Mouse (Mus musculus) intestine, postnatal 0 days (tissue): ENCODE results near the gene Olfr2. TPM values are rescaled to one million over a fixed set of nuclear protein-coding genes. Genes with fewer than 3 reads are reported as not detected.

Experiments
- ATAC-seq: fragments of 200-750 bp; cut with Nextera tagmentation; 2 replicates; pipeline ENCODE4 v1.8.0; 2017; ENCODE audit warnings: mild to moderate bottlenecking, moderate TSS enrichment, moderate library complexity
- H3K27ac ChIP-seq: fragments of 300-500 bp; sonication (generic); 2 replicates; pipeline ENCODE4 v1.5.1; 2014; ENCODE audit warnings: mild to moderate bottlenecking, low read depth, low read length, moderate library complexity
- H3K27me3 ChIP-seq: fragments of 300-500 bp; sonication (generic); replicated peaks from 2 replicates; pipeline ENCODE4 v1.6.1; 2014; ENCODE audit warnings: low read length, mixed read lengths; ENCODE audit not compliant: control insufficient read depth, insufficient read depth
- H3K36me3 ChIP-seq: fragments of 300-500 bp; sonication (generic); 2 replicates; pipeline ENCODE4 v1.6.1; 2014; ENCODE audit warnings: mild to moderate bottlenecking, moderate library complexity; ENCODE audit not compliant: control insufficient read depth, insufficient read depth
- H3K4me1 ChIP-seq: fragments of 300-500 bp; sonication (generic); replicated peaks from 2 replicates; pipeline ENCODE4 v1.6.1; 2014; ENCODE audit warnings: antibody characterized with exemption, low read length, mixed read lengths; ENCODE audit not compliant: control insufficient read depth, insufficient read depth
- H3K4me2 ChIP-seq: fragments of 300-500 bp; sonication (generic); replicated peaks from 2 replicates; pipeline ENCODE4 v1.6.1; 2014; ENCODE audit warnings: low read depth, mild to moderate bottlenecking, moderate library complexity
- H3K4me3 ChIP-seq: fragments of 300-500 bp; sonication (generic); 2 replicates; pipeline ENCODE4 v1.5.1; 2014; ENCODE audit warnings: low read depth, low read length
- H3K9ac ChIP-seq: fragments of 300-500 bp; sonication (generic); 2 replicates; pipeline ENCODE4 v1.6.1; 2014; ENCODE audit warnings: mild to moderate bottlenecking, low read depth, low read length
- H3K9me3 ChIP-seq: fragments of 300-500 bp; sonication (generic); 2 replicates; pipeline ENCODE4 v1.6.1; 2016; ENCODE audit warnings: mixed run types; ENCODE audit not compliant: control insufficient read depth
- CTCF ChIP-seq: sonication (generic); IDR thresholded peaks from 2 replicates; pipeline ENCODE4 v1.5.1; 2016; ENCODE audit warnings: low read depth, mild to moderate bottlenecking, control low read depth, antibody characterized with exemption, moderate library complexity
- WGBS: fragments of 180-500 bp; shearing (Covaris S2); extraction: QIAGEN DNeasy Blood & Tissue Kit; methylation state at CpG from one replicate; pipeline ENCODE4 v1.1.7; 2014; 5-methylcytosine and 5-hydroxymethylcytosine counted together
- polyA plus RNA-seq: library from polyadenylated mRNA; unstranded; fragments of >200 nt; fragmentation: Nextera tagmentation; extraction: Ambion mirVana; gene quantifications from 2 replicates; pipeline ENCODE4 v1.2.1, GENCODE M21; 2015

Gene Olfr2
- polyA plus RNA-seq, 1 experiment from 2014 or later, result not detected

DNA sequence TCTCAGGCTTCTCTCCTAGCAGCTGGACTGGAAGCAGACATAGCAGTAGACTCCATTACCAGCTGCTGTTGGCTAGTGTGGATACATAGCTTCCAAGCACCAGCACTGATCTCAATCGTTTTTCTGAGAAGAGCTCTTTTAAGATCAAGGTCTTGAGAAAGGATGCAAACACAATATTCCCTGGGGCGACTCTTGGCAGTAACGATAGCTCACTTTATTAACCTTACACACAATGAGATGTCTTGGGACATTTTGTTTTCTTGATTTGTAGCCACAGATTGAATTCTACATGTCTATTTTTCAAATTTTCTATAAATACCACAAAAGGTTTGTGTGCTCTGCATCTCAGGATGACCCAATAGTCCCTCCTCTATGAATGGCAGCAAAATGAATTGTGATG lies 57.7 kb downstream of the Olfr2 start, which contains the start of gene Olfr710:
TSS of gene Olfr710 (minus strand) at position 101 of the 400 bp plus-strand sequence.
- H3K27ac ChIP-seq, result no peak within 1 kb of the TSS

More for the DNA sequence above, 57.7 kb downstream of the Olfr2 start, which contains the start of gene Olfr710:
- Histone ChIP-seq H3K4me1 (no peaks in the 10 kb centered on the region), H3K9ac (no peak within 1 kb of the TSS), H3K4me2 (no peak within 1 kb of the TSS), H3K36me3 (no peaks in the 10 kb centered on the region), H3K4me3 (no peak within 1 kb of the TSS), H3K9me3 (no peaks in the 10 kb centered on the region), H3K27me3 (no peaks in the 10 kb centered on the region)
- no peak for TF ChIP-seq CTCF
- no peak for ATAC-seq
- 77% methylated on average over 3 of the region's 3 CpGs for WGBS

Other genes starting within 250 kb of the Olfr2 start
- gene Olfr699, start 212.9 kb downstream of the Olfr2 start, polyA plus RNA-seq, result not detected in 2 replicates
- gene Olfr700, start 197.2 kb downstream of the Olfr2 start, polyA plus RNA-seq, result not detected in 2 replicates
- not detected in 2 replicates for gene Olfr701, start 191.9 kb downstream of the Olfr2 start, polyA plus RNA-seq
- not detected in 2 replicates for gene Olfr702, start 172.2 kb downstream of the Olfr2 start, polyA plus RNA-seq
- gene Olfr703, start 162.7 kb downstream of the Olfr2 start, polyA plus RNA-seq, result not detected in 2 replicates
- not detected in 2 replicates for gene Olfr704, start 142.9 kb downstream of the Olfr2 start, polyA plus RNA-seq
- not detected in 2 replicates for gene Olfr705, start 129.2 kb downstream of the Olfr2 start, polyA plus RNA-seq
- not detected in 2 replicates for gene Olfr706, start 117.9 kb downstream of the Olfr2 start, polyA plus RNA-seq
- not detected in 2 replicates for gene Olfr707, start 104.8 kb downstream of the Olfr2 start, polyA plus RNA-seq
- gene Olfr1532-ps1, start 98.1 kb downstream of the Olfr2 start, polyA plus RNA-seq, result not detected in 2 replicates
- not detected in 2 replicates for gene Olfr709-ps1, start 73.9 kb downstream of the Olfr2 start, polyA plus RNA-seq
- gene Olfr710, start 57.8 kb downstream of the Olfr2 start, polyA plus RNA-seq, result not detected in 2 replicates
- gene Olfr6, start 42.1 kb downstream of the Olfr2 start, polyA plus RNA-seq, result not detected in 2 replicates
- gene Olfr711, start 30.6 kb downstream of the Olfr2 start, polyA plus RNA-seq, result not detected in 2 replicates
- gene Olfr713, start 25.1 kb upstream of the Olfr2 start, polyA plus RNA-seq, result not detected in 2 replicates
- gene Olfr714, start 64.9 kb upstream of the Olfr2 start, polyA plus RNA-seq, result not detected in 2 replicates
- gene Olfr17, start 87.1 kb upstream of the Olfr2 start, polyA plus RNA-seq, result not detected in 2 replicates
- not detected in 2 replicates for gene Olfr715b, start 104.3 kb upstream of the Olfr2 start, polyA plus RNA-seq
- not detected in 2 replicates for gene Olfr715, start 125.0 kb upstream of the Olfr2 start, polyA plus RNA-seq
- not detected in 2 replicates for gene Olfr716, start 132.3 kb upstream of the Olfr2 start, polyA plus RNA-seq
- not detected in 2 replicates for gene Nlrp14, start 160.9 kb upstream of the Olfr2 start, polyA plus RNA-seq
- not detected in 2 replicates for gene Rbmxl2, start 203.4 kb upstream of the Olfr2 start, polyA plus RNA-seq